ENCODE assay signal across 10 mouse cellular contexts in genomic region chr1:188993218-188993617, GRCm38 (mm10). TPM values are rescaled to one million over a fixed set of nuclear protein-coding genes. Genes with fewer than 3 reads are reported as not detected.
DNase-seq lines count a peak whose midpoint lies in the region; ATAC-seq and TF ChIP-seq lines count a peak whose summit lies in the region.
"Had no signal": no experiment of that assay in that cellular context is flagged by ENCODE, and none has a peak within 500 bp of the region (broad histone marks: within the 10 kb centered on the region; RNA-seq: fewer than 3 reads in every experiment).

No protein-coding gene starts in this region.

- intact Hi-C loops in heart, adult 2 months (cut with DNase I) = no loop called here
- intact Hi-C loops in left cerebral cortex, postnatal 14 days (cut with DNase I) = no loop called here

- no peaks in the 10 kb centered on the region for H3K27me3 ChIP-seq in heart, adult 2 months (ENCODE audit: control insufficient read depth, insufficient read depth, low read length)
- H3K27me3 ChIP-seq: hindbrain, embryonic 15.5 days; neural tube, embryonic 12.5 days had no signal

- WGBS in heart, adult 2 months = 48% methylated on average over 4 of the region's 4 CpGs

- no peak for DNase-seq in heart, adult 2 months
- no peak for DNase-seq in heart, adult 11 months
- peak; percentile 63 for DNase-seq in 416B (ENCODE audit: low read depth)
- DNase-seq in Muller cell, postnatal 12 days (ENCODE audit: inconsistent ontology term) = peak; percentile 88
- DNase-seq in left cerebral cortex, postnatal 14 days (ENCODE audit: low spot score in 2 of 2) = peak; percentile 67 to 70
- peak; percentile 89 for DNase-seq in retina, postnatal 1 day
- DNase-seq in gastrocnemius, adult 8-10 months (ENCODE audit: low spot score in 2 of 2) = no peak

- no peak for TF ChIP-seq EP300 in heart, adult 2 months (IDR thresholded peaks at IDR 0.05; ENCODE audit: insufficient read depth, low read depth, low read length)

- peak; percentile 69 for ATAC-seq in erythroid progenitor cell, adult 5-6 weeks (replicated peaks; ENCODE audit: low FRiP score, poor library complexity, severe bottlenecking)

- H3K27ac ChIP-seq in heart, adult 2 months = no peak overlapping the region
- H3K27ac ChIP-seq: hindbrain, embryonic 15.5 days; neural tube, embryonic 12.5 days had no signal

- H3K36me3 ChIP-seq in heart, adult 2 months (ENCODE audit: control insufficient read depth, insufficient read depth, low read length) = no peaks in the 10 kb centered on the region

- TF ChIP-seq CTCF in heart, adult 2 months (IDR thresholded peaks at IDR 0.05) = peak; percentile 85

- TF ChIP-seq POLR2A in heart, adult 2 months (IDR thresholded peaks at IDR 0.05; ENCODE audit: insufficient read depth, low read depth, low read length) = no peak

- no peak overlapping the region for H3K4me3 ChIP-seq in heart, adult 2 months
- H3K4me3 ChIP-seq: hindbrain, embryonic 15.5 days; neural tube, embryonic 12.5 days had no signal

- no peak overlapping the region for H3K9ac ChIP-seq in heart, adult 2 months (ENCODE audit: low read depth, low read length)
- H3K9ac ChIP-seq: hindbrain, embryonic 15.5 days; neural tube, embryonic 12.5 days had no signal

- no peaks in the 10 kb centered on the region for H3K4me1 ChIP-seq in heart, adult 2 months (ENCODE audit: control insufficient read depth, insufficient read depth, low read length)
- H3K4me1 ChIP-seq: neural tube, embryonic 12.5 days had no signal

- H3K79me2 ChIP-seq in heart, adult 2 months (replicated peaks; ENCODE audit: control insufficient read depth, insufficient read depth, low read length) = no peaks in the 10 kb centered on the region

RNA-seq across cellular contexts. Expression of gene Kctd3, which starts 14.4 kb away (rescaled TPM):
- 10 to 100 TPM; 13.6 to 14.9 TPM for total RNA-seq in heart, adult 2 months (2021)
- 13.2 and 16.7 TPM in 2 replicates for polyA plus RNA-seq in heart, adult 2 months (2012; rRNA removed)
- total RNA-seq in erythroid progenitor cell, adult 5-6 weeks (2015; ENCODE audit: low replicate concordance) = 7.6 and 11.7 TPM in 2 replicates
- 10.2 and 14.8 TPM in 2 replicates for total RNA-seq in erythroid progenitor cell, adult 5-6 weeks (2017; ENCODE audit: low replicate concordance)
- 100 to 1,000 TPM; 110 to 113 TPM for total RNA-seq in left cerebral cortex, postnatal 14 days (2021)
- 10 to 100 TPM; 11.6 to 14.1 (median 12.9) TPM for total RNA-seq in gastrocnemius, adult 8-10 months (2022)

Comparison
In these comparisons a context has a peak if more than half of its experiments do, and no peak if none do; other contexts are left out.
1. DNase-seq: peak in 416B (single experiment), Muller cell, postnatal 12 days (single experiment), left cerebral cortex, postnatal 14 days (2 of 2) and retina, postnatal 1 day (single experiment); none in heart, adult 2 months (0 of 2), heart, adult 11 months (single experiment) and gastrocnemius, adult 8-10 months (0 of 2).
2. RNA of gene Kctd3, which starts 14.4 kb away (total RNA-seq): 110 to 113 TPM in left cerebral cortex, postnatal 14 days; 13.6 to 14.9 TPM in heart, adult 2 months, 11.6 to 14.1 TPM in gastrocnemius, adult 8-10 months and 7.6 to 14.8 TPM in erythroid progenitor cell, adult 5-6 weeks; every median in the first group is over 4 times any median in the second.